Comparison of ENCODE assay signal across 8 mouse cellular contexts in the genomic region with DNA sequence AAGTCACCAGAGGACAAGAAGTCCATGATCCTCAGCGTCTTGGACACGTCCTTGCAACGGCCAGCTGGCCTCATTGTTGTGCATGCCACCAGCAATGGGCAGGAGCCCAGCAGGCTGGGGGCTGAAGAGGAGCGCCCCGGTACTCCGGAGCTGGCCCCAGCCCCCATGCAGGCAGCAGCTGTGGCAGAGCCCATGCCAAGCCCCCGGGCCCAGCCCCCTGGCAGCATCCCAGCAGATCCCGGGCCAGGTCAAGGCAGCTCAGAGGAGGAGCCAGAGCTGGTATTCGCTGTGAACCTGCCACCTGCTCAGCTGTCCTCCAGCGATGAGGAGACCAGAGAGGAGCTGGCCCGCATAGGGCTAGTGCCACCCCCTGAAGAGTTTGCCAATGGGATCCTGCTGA. TPM values are rescaled to one million over a fixed set of nuclear protein-coding genes. Genes with fewer than 3 reads are reported as not detected.
DNase-seq lines count a peak whose midpoint lies in the region; ATAC-seq lines count a peak whose summit lies in the region.

No protein-coding gene starts in this region.

- peak overlapping the region; percentile 4; the same call in 1 of the 2 replicates for H3K4me3 ChIP-seq in forebrain, embryonic 16.5 days (replicated peaks; ENCODE audit: low read length)
- H3K4me3 ChIP-seq in neural tube, embryonic 12.5 days: peak overlapping the region; percentile 25

- intact Hi-C loops in gastrocnemius, postnatal 14 days (cut with DNase I; ENCODE audit: low total_unique reads): no loop called here

- H3K4me2 ChIP-seq in forebrain, embryonic 16.5 days (ENCODE audit: low read length): peak overlapping the region; percentile 55
- peak overlapping the region; percentile 61 for H3K4me2 ChIP-seq in neural tube, embryonic 12.5 days (replicated peaks)

- DNase-seq in gastrocnemius, postnatal 14 days: peak; percentile 46
- no peak for DNase-seq in gastrocnemius, postnatal 25 days
- peak; percentile 15 for DNase-seq in ovary, postnatal 14 days (ENCODE audit: low spot score)
- no peak for DNase-seq in ovary, adult 18-20 months (ENCODE audit: low spot score)
- no peak for DNase-seq in thymus, postnatal 0 days (ENCODE audit: low spot score)
- DNase-seq in natural killer cell, adult 2 months (ENCODE audit: low spot score in 2 of 2): no peak

- H3K36me3 ChIP-seq in forebrain, embryonic 16.5 days (ENCODE audit: control insufficient read depth, insufficient read depth): peaks cover 2% of the 10 kb centered on the region; the same call in 1 of the 2 replicates
- H3K36me3 ChIP-seq in neural tube, embryonic 12.5 days: peaks cover 15% of the 10 kb centered on the region; the same call in 1 of the 2 replicates

- WGBS in forebrain, embryonic 16.5 days: 18% methylated on average over 11 of the region's 11 CpGs
- 24% methylated on average over 11 of the region's 11 CpGs for WGBS in neural tube, embryonic 12.5 days

- no peak overlapping the region; the same call in 1 of the 2 replicates for H3K9ac ChIP-seq in forebrain, embryonic 16.5 days (replicated peaks; ENCODE audit: low read depth, low read length)
- no peak overlapping the region for H3K9ac ChIP-seq in neural tube, embryonic 12.5 days

- H3K27ac ChIP-seq in forebrain, embryonic 16.5 days (ENCODE audit: low read length): no peak overlapping the region
- no peak overlapping the region for H3K27ac ChIP-seq in neural tube, embryonic 12.5 days

- no peaks in the 10 kb centered on the region for H3K9me3 ChIP-seq in forebrain, embryonic 16.5 days (ENCODE audit: control insufficient read depth, low read length)
- no peaks in the 10 kb centered on the region for H3K9me3 ChIP-seq in neural tube, embryonic 12.5 days

- no peaks in the 10 kb centered on the region for H3K27me3 ChIP-seq in forebrain, embryonic 16.5 days (replicated peaks; ENCODE audit: control insufficient read depth, insufficient read depth, low read length)
- peaks cover 23% of the 10 kb centered on the region for H3K27me3 ChIP-seq in neural tube, embryonic 12.5 days (replicated peaks)

- H3K4me1 ChIP-seq in forebrain, embryonic 16.5 days (replicated peaks; ENCODE audit: control insufficient read depth, insufficient read depth, low read length): peaks cover 17% of the 10 kb centered on the region
- H3K4me1 ChIP-seq in neural tube, embryonic 12.5 days: peaks cover 18% of the 10 kb centered on the region

- peak; percentile 67 for ATAC-seq in forebrain, embryonic 16.5 days
- ATAC-seq in neural tube, embryonic 12.5 days (ENCODE audit: low FRiP score, low read depth): peak; percentile 57

RNA-seq across cellular contexts. Expression of gene Acr, which starts 19.3 kb away (rescaled TPM):
- under 1 TPM; 0.14 to 0.16 TPM for total RNA-seq in gastrocnemius, postnatal 14 days (2021)
- under 1 TPM; 0.27 to 0.36 TPM for total RNA-seq in gastrocnemius, postnatal 25 days (2021)
- 0.92 and 2.3 TPM in 2 replicates for polyA plus RNA-seq in forebrain, embryonic 16.5 days (2015; fragmentation: Nextera tagmentation; extraction: Ambion mirVana)
- 1.0 TPM in 2 replicates for polyA plus RNA-seq in neural tube, embryonic 12.5 days (2016; fragmentation: Nextera tagmentation; extraction: Ambion mirVana)
- polyA plus RNA-seq in thymus, postnatal 0 days (2015; fragmentation: Nextera tagmentation; extraction: Ambion mirVana): not detected in 2 replicates

RNA-seq across cellular contexts. Expression of gene Rabl2, which starts 42.9 kb away (rescaled TPM):
- total RNA-seq in gastrocnemius, postnatal 14 days (2021): 1 to 10 TPM; 3.7 to 4.3 TPM
- total RNA-seq in gastrocnemius, postnatal 25 days (2021): 1 to 10 TPM; 1.8 to 1.9 TPM
- 53.6 and 64.4 TPM in 2 replicates for polyA plus RNA-seq in forebrain, embryonic 16.5 days (2015; fragmentation: Nextera tagmentation; extraction: Ambion mirVana)
- 74.7 and 82.9 TPM in 2 replicates for polyA plus RNA-seq in neural tube, embryonic 12.5 days (2016; fragmentation: Nextera tagmentation; extraction: Ambion mirVana)
- 13.0 and 15.7 TPM in 2 replicates for polyA plus RNA-seq in thymus, postnatal 0 days (2015; fragmentation: Nextera tagmentation; extraction: Ambion mirVana)

RNA-seq across cellular contexts. Expression of gene Shank3, which starts 49.4 kb away (rescaled TPM):
- 10 to 100 TPM; 15.2 to 25.8 TPM for total RNA-seq in gastrocnemius, postnatal 14 days (2021)
- 10 to 100 TPM; 12.8 to 17.5 TPM for total RNA-seq in gastrocnemius, postnatal 25 days (2021)
- 9.3 and 14.1 TPM in 2 replicates for polyA plus RNA-seq in forebrain, embryonic 16.5 days (2015; fragmentation: Nextera tagmentation; extraction: Ambion mirVana)
- polyA plus RNA-seq in neural tube, embryonic 12.5 days (2016; fragmentation: Nextera tagmentation; extraction: Ambion mirVana): 4.8 and 7.1 TPM in 2 replicates
- 0.23 and 0.39 TPM in 2 replicates for polyA plus RNA-seq in thymus, postnatal 0 days (2015; fragmentation: Nextera tagmentation; extraction: Ambion mirVana)

Comparison
In these comparisons a context has a peak if more than half of its experiments do, and no peak if none do; other contexts are left out.
1. DNase-seq: peak in gastrocnemius, postnatal 14 days (single experiment) and ovary, postnatal 14 days (single experiment); none in gastrocnemius, postnatal 25 days (single experiment), ovary, adult 18-20 months (single experiment), thymus, postnatal 0 days (single experiment) and natural killer cell, adult 2 months (0 of 2).